Comparison of ENCODE assay signal across 8 mouse cellular contexts in the genomic region with DNA sequence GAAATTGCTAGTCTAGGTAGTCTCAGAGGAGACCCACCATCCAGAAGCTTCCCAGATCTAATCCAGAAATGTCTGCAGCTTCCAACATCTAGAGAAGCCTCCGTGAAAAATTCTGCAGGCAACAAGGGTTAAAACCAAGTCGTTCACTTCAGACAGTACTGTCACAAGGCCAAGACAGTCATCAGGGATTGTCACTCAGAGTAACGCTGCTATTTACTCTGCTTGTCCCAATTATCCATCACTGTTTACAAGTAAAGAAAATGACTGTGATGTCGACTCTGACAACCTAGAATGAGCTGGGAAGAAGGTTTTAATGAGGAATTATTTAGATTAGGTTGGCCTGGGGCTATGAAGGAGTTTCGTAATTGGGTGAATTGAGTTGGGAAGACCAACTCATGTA.
DNase-seq lines count a peak whose midpoint lies in the region; ATAC-seq and TF ChIP-seq lines count a peak whose summit lies in the region.

No protein-coding gene starts in this region.

- no peaks in the 10 kb centered on the region for H3K27me3 ChIP-seq in kidney, embryonic 16.5 days (ENCODE audit: insufficient read depth, low read length)
- H3K27me3 ChIP-seq in CH12.LX (replicated peaks): no peaks in the 10 kb centered on the region
- H3K27me3 ChIP-seq in embryonic facial prominence, embryonic 14.5 days (replicated peaks; ENCODE audit: control insufficient read depth, insufficient read depth, low read length): no peaks in the 10 kb centered on the region
- H3K27me3 ChIP-seq in intestine, postnatal 0 days (replicated peaks; ENCODE audit: control insufficient read depth, insufficient read depth, low read length): no peaks in the 10 kb centered on the region

- no peak for ATAC-seq in kidney, embryonic 16.5 days (ENCODE audit: low FRiP score, low TSS enrichment)
- no peak for ATAC-seq in embryonic facial prominence, embryonic 14.5 days (ENCODE audit: low read depth)
- ATAC-seq in intestine, postnatal 0 days: no peak

- dilution Hi-C loops in CH12.LX (cut with MboI; ENCODE audit: extremely low pct_ligation_motif_present, extremely low pct_unique_long_range_greater_than_20kb, low sequenced_read_pairs): no loop called here

- DNase-seq in kidney, adult 18-20 months: no peak
- DNase-seq in CH12.LX (ENCODE audit: extremely low read depth): no peak
- DNase-seq in embryonic facial prominence, embryonic 14.5 days (ENCODE audit: low spot score): no peak
- no peak for DNase-seq in adipocyte (ENCODE audit: low spot score)
- DNase-seq in spleen, postnatal 10 days (ENCODE audit: low spot score in 2 of 2): no peak
- no peak for DNase-seq in right cerebral cortex, adult 2 months (ENCODE audit: low spot score in 2 of 2)

- no peaks in the 10 kb centered on the region for H3K9me3 ChIP-seq in kidney, embryonic 16.5 days (ENCODE audit: low read length)
- no peaks in the 10 kb centered on the region for H3K9me3 ChIP-seq in CH12.LX (replicated peaks; ENCODE audit: low read length)
- H3K9me3 ChIP-seq in embryonic facial prominence, embryonic 14.5 days (ENCODE audit: control insufficient read depth, low read length): no peaks in the 10 kb centered on the region
- H3K9me3 ChIP-seq in intestine, postnatal 0 days (ENCODE audit: control insufficient read depth): no peaks in the 10 kb centered on the region

- TF ChIP-seq EP300 in CH12.LX (IDR thresholded peaks at IDR 0.05; ENCODE audit: low read length): no peak

- no peak overlapping the region for H3K9ac ChIP-seq in kidney, embryonic 16.5 days (replicated peaks; ENCODE audit: low read length)
- H3K9ac ChIP-seq in CH12.LX (ENCODE audit: insufficient read depth, low read depth): no peak overlapping the region
- H3K9ac ChIP-seq in embryonic facial prominence, embryonic 14.5 days (ENCODE audit: low read depth, low read length): no peak overlapping the region
- H3K9ac ChIP-seq in intestine, postnatal 0 days (ENCODE audit: low read depth, low read length): no peak overlapping the region

- TF ChIP-seq RAD21 in CH12.LX (IDR thresholded peaks at IDR 0.05; ENCODE audit: low read depth, low read length): no peak

- H3K36me3 ChIP-seq in kidney, embryonic 16.5 days (ENCODE audit: insufficient read depth, low read length): no peaks in the 10 kb centered on the region
- no peaks in the 10 kb centered on the region for H3K36me3 ChIP-seq in CH12.LX (replicated peaks in 1 of 2; ENCODE audit: control insufficient read depth in 1 of 2, insufficient read depth in 1 of 2, low read length in 1 of 2)
- H3K36me3 ChIP-seq in embryonic facial prominence, embryonic 14.5 days (ENCODE audit: control insufficient read depth, insufficient read depth, low read length): no peaks in the 10 kb centered on the region
- H3K36me3 ChIP-seq in intestine, postnatal 0 days (ENCODE audit: control insufficient read depth, insufficient read depth): no peaks in the 10 kb centered on the region

- in situ Hi-C loops in CH12.LX (cut with MboI; ENCODE audit: low pct_ligation_motif_present, low pct_unique_long_range_greater_than_20kb, low sequenced_read_pairs): loop anchor here (5.0 kb wide), 2 partner anchors 140 to 240 kb away; no protein-coding TSS in a partner anchor

- H3K79me2 ChIP-seq in CH12.LX (replicated peaks; ENCODE audit: control insufficient read depth, extremely low read depth, insufficient read depth, poor library complexity, severe bottlenecking): no peaks in the 10 kb centered on the region

- peak overlapping the region; percentile 45 for H3K4me2 ChIP-seq in kidney, embryonic 16.5 days (replicated peaks; ENCODE audit: low read depth, low read length)
- H3K4me2 ChIP-seq in CH12.LX (ENCODE audit: insufficient read depth, low read depth, poor library complexity, severe bottlenecking): peak overlapping the region; percentile 81; the same call in 1 of the 2 replicates
- peak overlapping the region; percentile 43 for H3K4me2 ChIP-seq in embryonic facial prominence, embryonic 14.5 days (ENCODE audit: low read depth, low read length)
- peak overlapping the region; percentile 54 for H3K4me2 ChIP-seq in intestine, postnatal 0 days (replicated peaks; ENCODE audit: low read depth)

- no peak overlapping the region for H3K27ac ChIP-seq in kidney, embryonic 16.5 days (ENCODE audit: low read length)
- no peak overlapping the region for H3K27ac ChIP-seq in CH12.LX (ENCODE audit: insufficient read depth, low read depth)
- no peak overlapping the region for H3K27ac ChIP-seq in embryonic facial prominence, embryonic 14.5 days (replicated peaks; ENCODE audit: low read depth, low read length)
- H3K27ac ChIP-seq in intestine, postnatal 0 days (ENCODE audit: low read depth, low read length): no peak overlapping the region

- no peak for TF ChIP-seq POLR2A in CH12.LX (IDR thresholded peaks at IDR 0.05; ENCODE audit: low read depth, low read length)

- H3K4me1 ChIP-seq in kidney, embryonic 16.5 days (ENCODE audit: insufficient read depth, low read length): no peaks in the 10 kb centered on the region
- peaks cover 7 to 17% of the 10 kb centered on the region in 2 experiments for H3K4me1 ChIP-seq in CH12.LX (ENCODE audit: control insufficient read depth in 1 of 2, insufficient read depth in 2 of 2)
- no peaks in the 10 kb centered on the region for H3K4me1 ChIP-seq in embryonic facial prominence, embryonic 14.5 days (ENCODE audit: control insufficient read depth, insufficient read depth, low read length)
- H3K4me1 ChIP-seq in intestine, postnatal 0 days (replicated peaks; ENCODE audit: control insufficient read depth, insufficient read depth, low read length): no peaks in the 10 kb centered on the region

- TF ChIP-seq CTCF in CH12.LX (conservative IDR thresholded peaks at IDR 0.05 in 1 of 2, IDR thresholded peaks at IDR 0.05 in 1 of 2; ENCODE audit: low read depth in 2 of 2, low read length in 2 of 2): no peak
- no peak for TF ChIP-seq CTCF in intestine, postnatal 0 days (IDR thresholded peaks at IDR 0.05; ENCODE audit: low read depth)

- 53% methylated on average over 5 of the region's 5 CpGs for WGBS in kidney, embryonic 16.5 days
- whole genome bisulfite sequencing in embryonic facial prominence, embryonic 14.5 days: 47% methylated on average over 5 of the region's 5 CpGs
- 55% methylated on average over 5 of the region's 5 CpGs for WGBS in intestine, postnatal 0 days

- no peak overlapping the region; the same call in 1 of the 2 replicates for H3K4me3 ChIP-seq in kidney, embryonic 16.5 days (ENCODE audit: low read length)
- no peak overlapping the region for H3K4me3 ChIP-seq in CH12.LX (replicated peaks in 1 of 3; ENCODE audit: low read depth in 2 of 3, low read length in 2 of 3, poor library complexity in 1 of 3)
- H3K4me3 ChIP-seq in embryonic facial prominence, embryonic 14.5 days (ENCODE audit: low read depth, low read length): no peak overlapping the region
- no peak overlapping the region for H3K4me3 ChIP-seq in intestine, postnatal 0 days (ENCODE audit: low read depth, low read length)

TF ChIP-seq in CH12.LX, 34 proteins besides CTCF, POLR2A, EP300 and RAD21:
- no peak for TF ChIP-seq JUND (conservative IDR thresholded peaks at IDR 0.05; ENCODE audit: low read depth, low read length)
- 0 out of 2 replicates have a peak, but pooled peaks have one; percentile 5 for TF ChIP-seq MYC (IDR thresholded peaks at IDR 0.05; ENCODE audit: low read depth, low read length)
- no peak for TF ChIP-seq GABPA (IDR thresholded peaks at IDR 0.05; ENCODE audit: insufficient replicate concordance, low read depth, low read length)
- TF ChIP-seq ZNF384 (IDR thresholded peaks at IDR 0.05; ENCODE audit: low read depth, low read length): no peak
- TF ChIP-seq MEF2A (IDR thresholded peaks at IDR 0.05; ENCODE audit: borderline replicate concordance, low read depth, low read length): no peak
